Mouse (Mus musculus): ENCODE data around the gene Gm10912.
"Not testable (repeated sequence)": the region's sequence is repeated elsewhere in the genome, so short reads cannot be mapped to it uniquely, and the experiment has no call there.

GRCm38 (mm10) chr2:104109021-104109420, 43.4 kb downstream of the Gm10912 start:
- not testable (repeated sequence) for TF ChIP-seq GATA1 (IDR thresholded peaks at IDR 0.05; ENCODE audit: borderline replicate concordance, low read length); FLI1 (IDR thresholded peaks at IDR 0.05; ENCODE audit: low read length)
